Mouse (Mus musculus): Measurements from ENCODE around the gene Dennd4c.

The Dennd4c gene

GRCm38 (mm10) chr4:86882413-86882812 lies 134.1 kb downstream of the Dennd4c start:
- DNase-seq (ENCODE audit: low spot score), result no peak

- peak; percentile 68 for DNase-seq (ENCODE audit: low spot score)
Observed at GRCm38 (mm10) chr4:86884945-86885344, 136.6 kb downstream of the Dennd4c start.

GRCm38 (mm10) chr4:86885790-86886159 lies 137.4 kb downstream of the Dennd4c start:
- peak; percentile 20 for DNase-seq (ENCODE audit: low spot score)

GRCm38 (mm10) chr4:86886160-86886878 lies 138.0 kb downstream of the Dennd4c start:
- peak; percentile 47 for DNase-seq (ENCODE audit: low spot score)

- DNase-seq (ENCODE audit: low spot score), result no peak
Observed at GRCm38 (mm10) chr4:86887879-86888278, 139.5 kb downstream of the Dennd4c start.

- DNase-seq (ENCODE audit: low spot score), result no peak
Observed at GRCm38 (mm10) chr4:86897411-86897810, 149.1 kb downstream of the Dennd4c start.

GRCm38 (mm10) chr4:86898791-86899474 lies 150.6 kb downstream of the Dennd4c start:
- peak; percentile 64 for DNase-seq (ENCODE audit: low spot score)

All from embryo, embryonic 10.5 days (tissue).